Mouse (Mus musculus): ENCODE measurements at regions not wholly inside any gene's neighbourhood (a gene's known extent, or its start where the extent isn't known, plus 50 kb on each side); places are given as distances from the start of the nearest gene placed in this dataset.

- TF ChIP-seq BHLHE40 (IDR thresholded peaks at IDR 0.05; ENCODE audit: low read depth, low read length), result no peak
- TF ChIP-seq CTCF (conservative IDR thresholded peaks at IDR 0.05 in 1 of 2, IDR thresholded peaks at IDR 0.05 in 1 of 2; ENCODE audit: low read depth in 2 of 2, low read length in 2 of 2), result no peak
- no peak for TF ChIP-seq POLR2A (IDR thresholded peaks at IDR 0.05; ENCODE audit: low read depth, low read length)
- TF ChIP-seq ZMIZ1 (IDR thresholded peaks at IDR 0.05; ENCODE audit: low read depth, low read length), result no peak
- no peak for TF ChIP-seq MAZ (IDR thresholded peaks at IDR 0.05; ENCODE audit: low read depth, low read length)
- no peak for TF ChIP-seq RCOR1 (conservative IDR thresholded peaks at IDR 0.05; ENCODE audit: low read depth, low read length)
- no peak for TF ChIP-seq EP300 (IDR thresholded peaks at IDR 0.05; ENCODE audit: low read length)
- TF ChIP-seq SIN3A (IDR thresholded peaks at IDR 0.05; ENCODE audit: low read length), result no peak
- no peak for TF ChIP-seq MYC (IDR thresholded peaks at IDR 0.05; ENCODE audit: low read depth, low read length)
- no peak for TF ChIP-seq NRF1 (IDR thresholded peaks at IDR 0.05; ENCODE audit: low read depth, low read length)
- TF ChIP-seq E2F4 (IDR thresholded peaks at IDR 0.05; ENCODE audit: insufficient replicate concordance, low read depth, low read length), result no peak
- no peak for TF ChIP-seq MAFK (IDR thresholded peaks at IDR 0.05; ENCODE audit: insufficient replicate concordance, low read length)
- TF ChIP-seq ETS1 (conservative IDR thresholded peaks at IDR 0.05; ENCODE audit: low read depth, low read length), result no peak
- TF ChIP-seq KAT2A (IDR thresholded peaks at IDR 0.05; ENCODE audit: insufficient replicate concordance, low read length), result no peak
Measured at GRCm38 (mm10) chr10:124318761-124319160, 1055.0 kb downstream of the Fam19a2 start.
